Mouse (Mus musculus) left cerebral cortex, postnatal 10 days (tissue): ENCODE results near the gene Tmem184b. TPM values are rescaled to one million over a fixed set of nuclear protein-coding genes. Genes with fewer than 3 reads are reported as not detected.

Experiments
- DNase-seq, 2 experiments: peaks; one replicate each; pipeline ENCODE4 v3.0.0; 2021 to 2022; ENCODE audit warnings: low spot score in 2 of 2, mixed read lengths in 1 of 2; ENCODE audit errors: extremely low spot score in 1 of 2
- intact Hi-C: fragments of 180-260 bp; cut with DNase I; formaldehyde crosslinking; loops from one replicate; pipeline ENCODE4 v1.15.1; 2025
- total RNA-seq, 2 experiments: library from RNA; stranded (reverse); gene quantifications; 2 replicates each; pipeline ENCODE4 v1.2.3; 2021

Gene Tmem184b
- total RNA-seq: 10 to 100 TPM; 51.2 to 54.0 TPM

- intact Hi-C loops: loop anchor here (5.0 kb wide), 1 partner anchor 39 kb away; no protein-coding TSS in a partner anchor
- DNase-seq: peak; percentile 79 to 91
These were observed at the start of gene Tmem184b for GRCm38 (mm10) chr15:79402836-79403762. Gene Tmem184b, minus strand, starts transcription at chr15:79403569.

GRCm38 (mm10) chr15:79448041-79448440, 44.7 kb upstream of the Tmem184b start:
- intact Hi-C loops: no loop called here
- no peak for DNase-seq

DNA sequence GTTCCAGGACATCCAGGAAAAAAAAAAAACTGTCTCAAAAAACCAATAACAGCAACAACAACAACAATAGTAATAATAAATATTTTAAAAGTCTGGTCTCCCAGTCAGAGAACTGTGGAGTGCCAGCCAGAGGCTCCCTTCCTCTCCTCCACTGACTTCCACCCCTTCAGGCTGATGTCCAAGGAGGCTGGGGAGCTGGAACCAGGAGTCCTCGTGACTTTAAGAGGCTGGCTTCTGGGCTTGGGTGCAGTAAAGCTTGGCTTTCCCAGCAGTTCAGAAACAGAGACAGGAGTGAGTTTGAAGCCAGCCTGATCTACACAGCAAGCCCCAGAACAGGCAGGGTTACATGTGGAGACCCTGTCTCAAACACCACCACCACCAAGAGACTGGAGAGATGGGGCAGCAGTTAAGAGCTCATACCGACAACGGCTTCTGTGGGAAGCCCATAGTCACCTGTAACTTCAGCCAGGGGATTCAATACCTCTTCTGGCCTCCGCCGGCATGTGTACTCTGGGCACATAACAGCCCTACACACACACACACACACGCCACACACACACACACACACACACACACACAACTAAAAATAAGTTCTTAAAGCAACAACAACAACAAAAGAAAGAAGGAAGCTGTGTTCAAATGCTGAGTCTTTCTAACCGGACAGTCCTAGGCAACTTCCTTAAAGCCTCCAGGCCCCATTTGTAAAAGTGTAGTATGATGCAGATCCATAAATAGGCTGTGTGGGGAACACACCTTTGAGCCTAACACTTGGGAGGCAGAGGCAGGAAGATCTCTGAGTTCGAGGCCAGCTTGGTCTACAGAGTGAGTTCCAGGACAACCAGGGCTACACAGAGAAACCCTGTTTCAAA, 42.7 kb upstream of the Tmem184b start:
- intact Hi-C loops: no loop called here
- DNase-seq: peak in 1 of 2 experiments; percentile 15

DNA sequence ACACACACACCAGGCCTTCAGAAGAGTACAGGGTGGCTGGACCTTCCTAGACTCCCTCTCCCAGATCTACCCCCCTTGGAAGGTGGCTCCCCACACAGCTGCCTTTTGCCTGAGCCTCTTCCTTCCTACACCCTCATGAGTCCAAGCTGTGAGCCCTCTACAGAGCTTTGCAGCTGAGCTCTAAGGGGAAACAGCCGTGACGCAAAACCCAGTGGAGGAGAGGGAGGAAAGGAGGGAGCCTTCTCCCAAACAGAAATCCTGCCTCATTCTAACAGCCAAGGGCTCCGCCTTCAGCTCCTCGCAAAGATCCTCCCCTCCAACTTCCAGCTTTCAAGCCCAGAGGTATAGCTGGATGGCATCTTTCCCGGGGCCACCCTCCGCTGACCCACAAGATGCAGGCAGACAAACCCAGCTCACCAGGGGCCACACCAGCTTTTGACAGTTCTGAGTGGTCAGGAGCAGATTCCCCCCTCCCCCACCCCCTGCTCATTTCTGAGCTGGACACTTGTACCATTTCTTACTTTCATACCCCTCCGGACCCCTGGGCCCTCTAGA, 40.6 kb upstream of the Tmem184b start:
- peak in 1 of 2 experiments; percentile 31 for DNase-seq
- intact Hi-C loops: loop anchor here (5.0 kb wide), 1 partner anchor 42 kb away; the partner anchor contains the start of gene Tmem184b

GRCm38 (mm10) chr15:79442961-79443518, 39.7 kb upstream of the Tmem184b start:
- intact Hi-C loops: loop anchor here (5.0 kb wide), 1 partner anchor 41 kb away; the partner anchor contains the start of gene Tmem184b

GRCm38 (mm10) chr15:79442257-79442611, 38.9 kb upstream of the Tmem184b start:
- no peak for DNase-seq
- intact Hi-C loops: loop anchor here (5.0 kb wide), 1 partner anchor 40 kb away; the partner anchor contains the start of gene Tmem184b

More at GRCm38 (mm10) chr15:79442961-79443518, 39.7 kb upstream of the Tmem184b start:
- DNase-seq: peak in 1 of 2 experiments; percentile 16

DNA sequence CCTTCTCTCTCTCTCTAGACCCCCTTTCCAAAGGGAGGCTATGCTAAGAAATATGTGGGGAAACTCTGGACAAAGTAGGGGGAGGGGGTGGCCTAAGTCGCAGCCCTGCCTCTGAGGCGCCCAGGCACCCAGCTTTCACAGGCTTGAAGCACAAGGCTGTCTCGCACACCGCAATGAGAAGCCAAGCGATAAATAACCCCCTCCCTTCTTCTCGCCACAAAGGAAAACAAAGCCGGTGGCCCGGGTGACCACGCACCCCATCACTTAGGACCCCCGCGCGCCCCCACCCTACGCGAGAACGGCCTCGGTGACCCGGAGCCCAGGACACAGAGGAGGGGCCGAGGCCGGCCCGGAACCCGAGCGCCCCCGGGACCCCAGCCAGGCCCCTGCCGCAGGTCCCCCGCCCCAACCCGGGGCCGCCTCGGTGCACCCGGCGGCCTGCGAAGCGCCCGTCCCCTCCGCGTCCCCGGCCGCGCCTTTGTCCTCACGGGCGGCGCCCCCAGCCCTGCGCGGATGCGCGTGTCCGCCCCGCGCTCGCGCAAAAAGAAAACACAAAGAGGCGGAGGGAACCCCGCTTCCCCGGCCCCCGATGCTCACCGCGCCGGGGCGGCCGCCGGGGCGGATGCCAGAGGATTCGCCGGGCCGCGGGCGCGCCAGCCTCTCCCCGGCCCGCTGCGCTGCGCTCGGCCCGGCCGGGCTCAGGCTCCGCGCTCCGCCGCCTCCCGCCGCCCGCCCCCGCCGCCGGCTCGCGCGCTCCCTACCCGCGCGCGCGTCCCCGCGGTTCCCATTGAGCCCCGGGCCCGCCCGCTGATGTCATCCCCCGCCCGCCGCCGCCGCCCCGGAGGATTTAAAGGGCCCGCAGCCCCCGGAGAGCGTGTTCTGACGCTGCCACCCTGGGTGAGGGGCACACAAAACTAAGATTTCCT, 38.2 kb upstream of the Tmem184b start:
- DNase-seq: peak; percentile 63 to 91
- intact Hi-C loops: loop anchor here (5.0 kb wide), 1 partner anchor 39 kb away; the partner anchor contains the start of gene Tmem184b

GRCm38 (mm10) chr15:79440651-79441330, 37.4 kb upstream of the Tmem184b start:
- intact Hi-C loops: loop anchor here (5.0 kb wide), 1 partner anchor 38 kb away; the partner anchor contains the start of gene Tmem184b
- peak in 1 of 2 experiments; percentile 22 for DNase-seq

GRCm38 (mm10) chr15:79440223-79440622, 36.9 kb upstream of the Tmem184b start:
- DNase-seq: peak; percentile 57 to 79
- intact Hi-C loops: loop anchor here (5.0 kb wide), 1 partner anchor 38 kb away; the partner anchor contains the start of gene Tmem184b

- no peak for DNase-seq
- intact Hi-C loops: no loop called here
These were observed 36.0 kb upstream of the Tmem184b start for GRCm38 (mm10) chr15:79439386-79439785.

DNA sequence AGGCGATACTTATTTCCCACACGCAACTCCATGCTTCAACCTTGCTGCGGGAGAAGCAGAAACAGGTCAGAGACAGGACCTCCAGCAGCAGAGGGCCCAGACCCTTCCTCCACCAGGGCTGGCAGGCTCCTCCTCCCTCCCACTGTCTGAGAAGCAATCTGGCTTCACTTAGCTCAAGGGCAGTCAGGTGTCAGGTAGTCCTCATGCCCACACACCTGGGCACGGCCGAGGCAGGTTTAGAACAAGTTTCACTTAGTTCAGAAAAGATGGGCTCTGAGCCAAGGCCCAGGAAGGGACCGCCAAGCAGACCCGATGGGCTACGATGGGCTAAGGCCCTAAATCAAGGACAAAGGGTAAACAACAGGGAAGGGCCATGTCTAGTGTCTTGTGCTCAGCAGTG, 35.4 kb upstream of the Tmem184b start:
- DNase-seq: no peak
- intact Hi-C loops: no loop called here

DNA sequence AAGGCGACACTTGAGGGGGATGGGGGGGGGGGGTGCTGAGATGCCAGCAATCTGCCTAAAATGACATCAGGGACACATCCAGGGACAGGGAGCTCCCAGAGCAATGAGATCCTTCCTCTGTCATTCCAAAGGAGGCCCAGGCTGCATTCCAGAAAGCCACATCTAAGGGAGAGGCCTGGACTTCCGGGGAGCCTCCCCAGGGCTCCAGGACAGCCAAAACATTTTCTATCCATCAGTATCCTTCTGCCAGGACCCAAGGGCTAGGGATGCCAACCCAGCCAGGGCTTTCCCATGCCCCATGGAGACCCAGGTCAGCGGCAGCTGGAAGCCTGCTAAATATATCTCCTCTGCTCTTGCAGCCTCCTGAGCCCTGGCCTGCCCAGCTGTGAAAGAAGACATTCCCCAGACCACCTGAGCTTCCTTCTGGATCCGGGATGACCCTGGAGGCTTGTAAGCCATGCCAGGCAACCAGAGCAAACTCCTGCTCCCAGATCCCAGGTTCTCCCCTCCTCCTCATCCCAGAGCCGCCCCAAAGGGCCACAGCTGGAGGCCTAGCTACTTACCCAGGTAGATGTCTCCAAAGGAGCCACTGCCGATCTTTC, 34.9 kb upstream of the Tmem184b start:
- peak in 1 of 2 experiments; percentile 58 for DNase-seq
- intact Hi-C loops: no loop called here

- no peak for DNase-seq
- intact Hi-C loops: no loop called here
These were observed 34.3 kb upstream of the Tmem184b start for GRCm38 (mm10) chr15:79437541-79438208.

GRCm38 (mm10) chr15:79436481-79436921, 33.1 kb upstream of the Tmem184b start:
- no peak for DNase-seq
- intact Hi-C loops: no loop called here

DNA sequence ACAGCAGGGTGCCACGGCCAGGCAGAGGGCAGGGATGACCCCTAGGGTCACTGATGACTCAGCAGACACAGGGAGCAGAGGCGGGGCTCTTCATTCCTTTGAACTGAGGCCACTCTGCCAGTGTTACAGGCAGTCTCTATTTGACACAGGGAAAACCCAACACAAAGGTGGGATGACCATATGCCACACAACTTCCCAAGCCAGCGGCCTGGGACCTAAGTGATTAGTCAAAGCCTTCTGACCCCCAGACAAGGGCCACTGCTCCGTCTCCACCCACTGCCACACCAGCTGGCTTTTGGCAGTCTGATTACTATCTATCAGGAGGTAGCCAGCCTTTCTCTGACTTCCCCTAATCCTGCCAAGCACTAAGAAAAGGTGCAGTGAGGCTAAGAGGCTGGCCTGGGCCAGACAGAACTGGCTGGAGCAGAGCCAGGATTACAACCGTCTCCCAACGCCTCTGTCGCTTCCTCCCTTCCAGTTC, 31.9 kb upstream of the Tmem184b start:
- no peak for DNase-seq
- intact Hi-C loops: no loop called here

DNA sequence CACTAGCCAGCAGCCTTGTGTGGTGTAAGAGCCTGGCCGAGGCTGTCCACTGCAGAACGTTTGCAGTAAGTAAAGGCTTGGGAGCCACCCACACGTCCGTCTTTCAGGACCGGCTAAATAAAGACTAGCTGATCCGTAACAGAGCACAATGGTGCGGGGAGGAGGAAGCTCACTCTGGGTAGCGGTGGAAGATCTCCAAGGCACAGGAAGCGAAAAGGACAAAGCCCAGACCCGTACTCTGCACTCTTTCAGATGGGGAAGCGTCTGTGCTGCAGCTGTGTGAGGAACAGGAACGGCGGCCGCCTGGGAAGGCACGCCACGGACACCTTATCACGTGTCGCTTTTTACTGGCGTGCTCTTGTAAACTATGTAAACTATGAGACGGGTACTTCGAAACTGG, 29.5 kb upstream of the Tmem184b start:
- DNase-seq: peak; percentile 51 to 69
- intact Hi-C loops: no loop called here
